Mouse (Mus musculus): ENCODE results near the gene Fxyd7. TPM values are rescaled to one million over a fixed set of nuclear protein-coding genes. Genes with fewer than 3 reads are reported as not detected.

Gene Fxyd7
- polyA plus RNA-seq, 1 experiment, result 1.0 TPM

DNA sequence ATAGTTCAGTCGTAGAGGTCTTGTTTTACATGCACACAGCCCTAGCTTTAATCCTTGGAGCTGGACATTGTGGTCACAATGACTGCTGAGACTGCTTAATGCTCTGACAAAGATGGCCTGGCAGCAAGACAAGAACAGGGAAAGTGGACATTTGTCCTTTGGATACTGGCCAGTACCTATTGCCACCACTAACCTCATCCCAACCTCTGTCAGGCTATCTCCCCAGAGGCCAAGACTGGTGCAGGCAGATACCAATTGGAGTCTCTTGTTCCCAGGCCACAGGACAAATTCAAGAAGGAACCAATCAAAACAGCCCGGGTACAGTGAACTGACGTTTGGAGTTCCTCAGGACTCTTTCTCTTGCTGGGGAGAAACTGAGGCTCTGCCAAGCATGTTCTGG, 36.9 kb upstream of the Fxyd7 start:
- Histone ChIP-seq H3K4me3 (replicated peaks) (no peak overlapping the region), H3K36me3 (replicated peaks; ENCODE audit: low read length) (no peaks in the 10 kb centered on the region), H3K4me1 (peaks cover 26% of the 10 kb centered on the region), H3K27me3 (replicated peaks) (peaks cover 65% of the 10 kb centered on the region), H3K9me3 (peaks cover 9% of the 10 kb centered on the region)
- no peak for TF ChIP-seq GATA1 (IDR thresholded peaks at IDR 0.05; ENCODE audit: borderline replicate concordance, low read length)
- TF ChIP-seq FLI1 (IDR thresholded peaks at IDR 0.05; ENCODE audit: low read length), result no peak

DNA sequence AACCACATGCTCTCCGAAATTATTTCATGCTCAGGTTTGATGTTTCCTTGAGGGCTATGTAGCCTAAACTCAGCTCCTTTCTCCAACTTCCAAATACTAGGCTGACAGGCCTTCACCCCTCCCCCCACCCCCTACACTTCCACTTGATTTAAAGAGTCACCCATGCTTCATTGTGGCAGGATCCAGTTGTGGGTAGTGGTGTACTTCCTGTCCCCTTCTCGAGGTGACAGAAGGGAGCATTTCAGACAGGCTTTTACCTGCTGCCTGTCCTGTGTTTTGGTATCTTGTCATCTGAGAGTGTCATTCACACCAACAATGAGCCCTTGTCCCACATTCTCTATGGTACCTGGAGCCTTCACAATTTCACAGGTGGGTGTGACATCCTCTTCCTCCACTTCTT, 36.0 kb upstream of the Fxyd7 start:
- Histone ChIP-seq H3K4me1 (peaks cover 31% of the 10 kb centered on the region), H3K4me3 (replicated peaks) (no peak overlapping the region), H3K9me3 (peaks cover 9% of the 10 kb centered on the region), H3K27me3 (replicated peaks) (peaks cover 63% of the 10 kb centered on the region), H3K36me3 (replicated peaks; ENCODE audit: low read length) (no peaks in the 10 kb centered on the region)
- TF ChIP-seq FLI1 (IDR thresholded peaks at IDR 0.05; ENCODE audit: low read length) (no peak), GATA1 (IDR thresholded peaks at IDR 0.05; ENCODE audit: borderline replicate concordance, low read length) (no peak)

DNA sequence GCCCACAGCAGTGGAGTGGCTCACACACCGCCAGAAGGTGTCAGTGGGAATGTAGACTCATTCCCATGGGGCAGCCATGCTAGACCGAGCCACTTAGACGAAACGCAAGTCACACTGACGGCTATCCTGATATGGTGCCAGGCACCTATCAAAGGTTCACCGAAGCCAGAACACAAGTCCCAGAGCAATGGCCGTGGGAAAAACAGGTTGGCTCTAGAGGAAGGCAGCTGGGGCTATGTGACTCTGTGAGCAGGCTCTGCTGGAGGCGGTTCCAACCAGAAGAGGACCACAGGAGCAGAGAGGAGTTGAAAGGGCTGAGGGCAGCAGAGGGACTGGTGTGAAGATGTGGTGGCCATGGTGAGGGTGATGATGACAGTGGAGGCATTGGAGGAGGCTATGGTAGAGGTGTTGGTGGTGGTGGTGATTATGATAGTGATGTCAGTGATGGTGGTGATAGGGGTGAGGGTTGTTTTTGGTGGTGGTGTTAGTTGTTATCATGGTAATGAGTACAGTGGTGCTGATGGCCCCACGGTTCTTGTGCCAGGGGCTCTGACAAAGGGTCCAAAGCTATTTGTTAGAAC, 35.0 kb upstream of the Fxyd7 start:
- peaks cover 53% of the 10 kb centered on the region for H3K27me3 ChIP-seq (replicated peaks)
- H3K4me3 ChIP-seq (replicated peaks), result peak overlapping the region; percentile 35
- H3K9me3 ChIP-seq, result peaks cover 9% of the 10 kb centered on the region
- H3K4me1 ChIP-seq, result peaks cover 31% of the 10 kb centered on the region
- H3K36me3 ChIP-seq (replicated peaks; ENCODE audit: low read length), result no peaks in the 10 kb centered on the region
- no peak for TF ChIP-seq FLI1 (IDR thresholded peaks at IDR 0.05; ENCODE audit: low read length)
- TF ChIP-seq GATA1 (IDR thresholded peaks at IDR 0.05; ENCODE audit: borderline replicate concordance, low read length), result no peak

DNA sequence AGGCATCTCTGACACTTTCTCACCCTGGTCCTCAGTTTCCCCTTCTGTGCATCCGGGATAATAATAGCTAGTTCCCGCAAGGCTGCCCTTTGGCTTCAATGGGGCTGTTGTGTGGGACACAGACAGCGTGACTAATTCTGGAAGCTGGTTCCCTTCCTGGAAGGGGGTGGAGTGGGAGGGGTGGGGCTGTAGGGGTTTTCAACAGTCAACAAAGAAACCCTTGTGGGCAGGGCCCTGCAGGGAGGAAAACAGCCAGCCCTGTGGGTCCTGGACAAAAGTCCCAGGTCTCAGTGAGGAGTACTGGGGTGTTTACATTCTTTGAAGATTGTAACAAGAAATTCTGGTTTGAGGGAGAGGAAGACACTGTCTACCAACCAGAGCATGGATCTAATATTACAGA, 33.9 kb upstream of the Fxyd7 start:
- Histone ChIP-seq H3K36me3 (replicated peaks; ENCODE audit: low read length) (no peaks in the 10 kb centered on the region), H3K4me3 (replicated peaks) (no peak overlapping the region), H3K9me3 (peaks cover 12% of the 10 kb centered on the region), H3K27me3 (replicated peaks) (peaks cover 49% of the 10 kb centered on the region), H3K4me1 (peaks cover 31% of the 10 kb centered on the region)
- TF ChIP-seq GATA1 (IDR thresholded peaks at IDR 0.05; ENCODE audit: borderline replicate concordance, low read length) (no peak), FLI1 (IDR thresholded peaks at IDR 0.05; ENCODE audit: low read length) (no peak)

DNA sequence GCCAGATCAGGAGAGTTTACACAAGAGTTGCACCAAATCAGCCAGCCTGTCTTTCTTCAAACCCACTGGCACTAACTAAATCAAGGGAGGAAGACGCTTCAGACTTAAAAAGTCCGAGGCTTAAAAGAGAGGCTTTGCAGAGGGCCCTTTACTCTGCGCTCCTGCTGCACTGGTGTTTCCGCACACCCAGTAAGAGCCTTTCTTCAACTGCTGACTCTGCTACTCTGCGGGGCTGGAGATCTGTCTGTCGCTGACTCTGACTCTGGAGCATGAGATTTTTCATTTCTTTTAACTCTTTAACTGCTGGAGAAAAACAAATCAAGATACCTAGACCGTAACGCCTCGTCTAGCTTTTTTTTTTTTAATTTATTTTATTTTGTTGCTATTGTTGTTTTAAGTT, 32.9 kb upstream of the Fxyd7 start:
- H3K36me3 ChIP-seq (replicated peaks; ENCODE audit: low read length), result no peaks in the 10 kb centered on the region
- peaks cover 25% of the 10 kb centered on the region for H3K4me1 ChIP-seq
- peaks cover 52% of the 10 kb centered on the region for H3K27me3 ChIP-seq (replicated peaks)
- H3K4me3 ChIP-seq (replicated peaks), result no peak overlapping the region
- TF ChIP-seq GATA1 (IDR thresholded peaks at IDR 0.05; ENCODE audit: borderline replicate concordance, low read length) (no peak), FLI1 (IDR thresholded peaks at IDR 0.05; ENCODE audit: low read length) (no peak)
- H3K9me3 ChIP-seq, result peaks cover 7% of the 10 kb centered on the region

DNA sequence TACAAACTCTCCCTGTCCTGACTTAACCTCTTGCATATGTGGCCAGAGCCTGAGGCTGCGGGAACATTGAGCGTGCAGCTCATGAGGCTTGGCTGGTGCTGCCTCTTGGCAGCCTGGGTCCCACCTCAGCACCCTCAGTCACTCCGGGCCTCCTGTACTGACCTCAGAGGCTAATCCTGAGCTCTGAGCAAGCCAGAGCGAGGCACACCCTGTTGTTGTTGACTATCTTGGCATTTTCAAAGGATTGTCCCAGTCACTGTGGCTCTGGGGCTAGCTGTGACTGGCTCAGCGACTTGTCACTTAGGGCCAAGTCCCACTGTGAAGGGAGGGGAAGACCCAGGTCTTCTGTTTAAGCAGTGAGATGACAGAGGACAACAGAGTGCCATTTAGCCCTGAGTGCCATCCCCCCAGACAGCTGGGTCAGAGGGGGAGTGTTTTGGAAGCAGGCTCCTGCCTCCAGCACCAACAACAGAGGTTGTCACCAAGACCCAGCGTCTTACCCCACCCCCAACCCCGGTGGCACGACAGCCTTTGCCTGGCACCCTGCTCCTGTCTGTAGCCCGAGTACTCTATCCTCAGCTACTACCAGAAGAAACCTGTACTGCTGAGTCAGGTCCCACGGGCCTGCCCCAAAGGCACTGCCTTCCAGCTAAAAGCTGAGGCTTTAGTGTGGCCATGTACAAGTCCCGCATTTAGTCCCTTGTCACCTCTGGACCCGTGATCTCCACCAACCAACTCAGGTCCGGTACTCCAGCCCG, 31.7 kb upstream of the Fxyd7 start:
- Histone ChIP-seq H3K36me3 (replicated peaks; ENCODE audit: low read length) (no peaks in the 10 kb centered on the region), H3K27me3 (replicated peaks) (peaks cover 41% of the 10 kb centered on the region), H3K4me3 (replicated peaks) (no peak overlapping the region), H3K9me3 (peaks cover 5% of the 10 kb centered on the region), H3K4me1 (peaks cover 22% of the 10 kb centered on the region)
- TF ChIP-seq FLI1 (IDR thresholded peaks at IDR 0.05; ENCODE audit: low read length), result no peak

DNA sequence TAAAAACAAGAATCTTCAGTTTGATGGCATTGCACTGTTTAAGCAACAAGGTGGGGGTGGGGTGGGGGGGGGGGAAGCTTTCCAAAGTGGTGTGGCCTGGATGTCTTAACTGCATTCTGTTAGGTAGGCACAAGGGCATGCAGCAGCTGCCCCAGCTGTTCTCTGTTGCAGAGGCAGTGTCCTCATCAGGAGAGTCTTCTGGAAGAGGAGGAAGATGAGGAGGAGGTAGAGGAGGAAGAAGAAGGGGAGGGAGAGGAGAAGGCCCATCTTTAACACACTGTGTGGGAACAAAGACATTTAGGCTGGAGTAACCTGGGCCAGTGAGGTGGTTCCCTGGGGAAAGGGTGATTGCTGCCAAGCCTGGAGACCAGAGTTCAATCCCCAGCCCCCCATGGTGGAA, 30.8 kb upstream of the Fxyd7 start:
- Histone ChIP-seq H3K9me3 (peaks cover 5% of the 10 kb centered on the region), H3K4me1 (peaks cover 16% of the 10 kb centered on the region), H3K27me3 (replicated peaks) (peaks cover 41% of the 10 kb centered on the region), H3K36me3 (replicated peaks; ENCODE audit: low read length) (no peaks in the 10 kb centered on the region), H3K4me3 (replicated peaks) (no peak overlapping the region)
- TF ChIP-seq FLI1 (IDR thresholded peaks at IDR 0.05; ENCODE audit: low read length), result no peak
- TF ChIP-seq GATA1 (IDR thresholded peaks at IDR 0.05; ENCODE audit: borderline replicate concordance, low read length), result no peak

DNA sequence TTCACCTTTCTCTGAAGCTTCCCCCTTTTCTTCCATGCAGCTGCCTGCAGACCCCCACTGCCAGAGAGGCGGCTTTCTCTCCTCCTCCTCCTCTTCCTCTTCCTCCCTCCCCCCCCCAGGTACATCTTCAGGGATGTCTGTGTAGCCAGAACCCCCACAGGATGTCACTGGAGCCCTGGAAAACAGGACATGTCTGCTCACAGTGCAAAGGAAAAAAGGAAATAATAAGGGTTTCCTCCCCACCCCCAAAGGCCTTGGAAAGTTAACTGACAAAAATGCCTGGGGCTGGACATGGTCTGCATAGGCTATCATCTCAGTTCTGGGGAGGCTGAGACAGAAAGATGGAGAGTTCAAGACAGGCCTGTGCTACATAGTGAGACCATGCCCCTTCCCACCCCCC, 29.8 kb upstream of the Fxyd7 start:
- peaks cover 38% of the 10 kb centered on the region for H3K27me3 ChIP-seq (replicated peaks)
- TF ChIP-seq GATA1 (IDR thresholded peaks at IDR 0.05; ENCODE audit: borderline replicate concordance, low read length) (no peak), FLI1 (IDR thresholded peaks at IDR 0.05; ENCODE audit: low read length) (no peak)

DNA sequence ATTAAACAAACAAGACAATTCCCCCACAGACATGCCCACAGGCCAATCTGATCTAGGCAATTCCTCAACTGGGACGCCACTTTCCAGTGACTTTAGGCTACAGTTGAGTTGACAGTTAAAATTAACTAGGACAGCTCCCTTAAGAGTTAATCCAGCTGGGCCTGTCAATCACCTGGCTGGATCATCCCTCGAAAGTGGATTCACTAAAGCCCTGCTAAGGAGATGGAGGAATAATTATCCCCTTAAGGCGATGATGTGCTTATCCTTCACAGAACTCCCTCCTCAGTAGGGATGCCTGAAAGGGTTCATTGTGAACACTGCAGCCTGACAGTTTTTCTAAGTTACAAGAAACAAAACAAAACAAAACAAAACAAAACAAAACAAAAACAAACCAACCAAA, 29.3 kb upstream of the Fxyd7 start:
- Histone ChIP-seq H3K27me3 (replicated peaks) (peaks cover 38% of the 10 kb centered on the region), H3K36me3 (replicated peaks; ENCODE audit: low read length) (no peaks in the 10 kb centered on the region), H3K9me3 (peaks cover 5% of the 10 kb centered on the region), H3K4me1 (peaks cover 11% of the 10 kb centered on the region), H3K4me3 (replicated peaks) (no peak overlapping the region)
- no peak for TF ChIP-seq FLI1 (IDR thresholded peaks at IDR 0.05; ENCODE audit: low read length)
- TF ChIP-seq GATA1 (IDR thresholded peaks at IDR 0.05; ENCODE audit: borderline replicate concordance, low read length), result no peak

More for the DNA sequence above, 29.8 kb upstream of the Fxyd7 start:
- peaks cover 5% of the 10 kb centered on the region for H3K9me3 ChIP-seq
- H3K4me3 ChIP-seq (replicated peaks), result no peak overlapping the region
- H3K4me1 ChIP-seq, result peaks cover 11% of the 10 kb centered on the region
- H3K36me3 ChIP-seq (replicated peaks; ENCODE audit: low read length), result no peaks in the 10 kb centered on the region

DNA sequence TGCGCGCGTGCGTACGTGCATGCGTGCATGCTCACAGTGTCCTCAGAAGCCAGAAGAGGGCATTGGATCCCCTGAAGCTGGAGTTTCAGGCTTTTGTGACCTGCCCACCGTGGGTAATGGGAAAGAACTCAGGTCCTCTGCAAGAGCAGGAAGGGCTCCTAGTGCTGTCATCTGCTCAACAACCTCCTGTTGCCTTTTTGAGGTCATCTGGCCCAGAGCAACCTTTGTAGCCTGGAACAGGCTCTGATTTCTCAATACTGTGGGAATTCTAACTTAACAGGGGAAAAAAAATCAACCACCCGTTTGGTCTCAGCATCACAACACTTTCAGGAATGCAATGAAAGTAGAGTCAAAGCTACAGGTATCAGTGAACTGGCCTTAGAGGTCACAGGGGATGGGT, 28.4 kb upstream of the Fxyd7 start:
- Histone ChIP-seq H3K36me3 (replicated peaks; ENCODE audit: low read length) (no peaks in the 10 kb centered on the region), H3K9me3 (peaks cover 5% of the 10 kb centered on the region), H3K4me3 (replicated peaks) (no peak overlapping the region), H3K4me1 (peaks cover 7% of the 10 kb centered on the region; the same call in 1 of the 2 replicates), H3K27me3 (replicated peaks) (peaks cover 40% of the 10 kb centered on the region)
- no peak for TF ChIP-seq GATA1 (IDR thresholded peaks at IDR 0.05; ENCODE audit: borderline replicate concordance, low read length)
- TF ChIP-seq FLI1 (IDR thresholded peaks at IDR 0.05; ENCODE audit: low read length), result no peak
